Mouse (Mus musculus): ENCODE results near the gene Rnf227. TPM values are rescaled to one million over a fixed set of nuclear protein-coding genes. Genes with fewer than 3 reads are reported as not detected.
A peak's percentile ranks its signal among the peaks of the same experiment; 100 is the strongest.

Gene Rnf227
- polyA plus RNA-seq, 1 experiment from 2014 or later = 20.6 TPM

GRCm38 (mm10) chr11:69334796-69335195 is 5.5 kb upstream of the Rnf227 start:
- peaks cover 41% of the 10 kb centered on the region for H3K4me1 ChIP-seq
- no peaks in the 10 kb centered on the region for H3K9me3 ChIP-seq (replicated peaks)
- no peaks in the 10 kb centered on the region for H3K36me3 ChIP-seq
- peaks cover 29% of the 10 kb centered on the region for H3K27me3 ChIP-seq (ENCODE audit: low read depth, poor library complexity, severe bottlenecking)
- peak overlapping the region; percentile 44; the same call in 1 of the 2 replicates for H3K27ac ChIP-seq
- no peak for DNase-seq (ENCODE audit: low spot score)
- no peak overlapping the region for H3K4me3 ChIP-seq
- WGBS = 62% methylated on average over 4 of the region's 4 CpGs

- 0 out of 2 replicates have a peak, but pooled peaks cover 7% of the 10 kb centered on the region for H3K27me3 ChIP-seq (ENCODE audit: low read depth, poor library complexity, severe bottlenecking)
- DNase-seq (ENCODE audit: low spot score) = no peak
- WGBS = 90% methylated on average over 24 of the region's 26 CpGs
- peaks cover 1% of the 10 kb centered on the region; the same call in 1 of the 2 replicates for H3K4me1 ChIP-seq
- peaks cover 89% of the 10 kb centered on the region for H3K36me3 ChIP-seq
- H3K4me3 ChIP-seq = no peak overlapping the region
- H3K27ac ChIP-seq = no peak overlapping the region; the same call in 1 of the 2 replicates
- no peaks in the 10 kb centered on the region for H3K9me3 ChIP-seq (replicated peaks)
These were observed 6.2 kb downstream of the Rnf227 start for GRCm38 (mm10) chr11:69346441-69346840.

- H3K4me1 ChIP-seq = peaks cover 3% of the 10 kb centered on the region; the same call in 1 of the 2 replicates
- H3K27ac ChIP-seq = no peak overlapping the region
- no peaks in the 10 kb centered on the region for H3K27me3 ChIP-seq (ENCODE audit: low read depth, poor library complexity, severe bottlenecking)
- DNase-seq (ENCODE audit: low spot score) = no peak
- no peak overlapping the region for H3K4me3 ChIP-seq
- no peaks in the 10 kb centered on the region for H3K9me3 ChIP-seq (replicated peaks)
- 85% methylated on average over 5 of the region's 5 CpGs for WGBS
- H3K36me3 ChIP-seq = peaks cover 100% of the 10 kb centered on the region
These were observed 16.3 kb downstream of the Rnf227 start for GRCm38 (mm10) chr11:69356544-69356943.

GRCm38 (mm10) chr11:69357690-69358089 is 17.4 kb downstream of the Rnf227 start:
- peaks cover 8% of the 10 kb centered on the region for H3K4me1 ChIP-seq
- no peaks in the 10 kb centered on the region for H3K27me3 ChIP-seq (ENCODE audit: low read depth, poor library complexity, severe bottlenecking)
- 89% methylated on average over 12 of the region's 12 CpGs for WGBS
- no peak for DNase-seq (ENCODE audit: low spot score)
- H3K9me3 ChIP-seq (replicated peaks) = no peaks in the 10 kb centered on the region
- no peak overlapping the region for H3K27ac ChIP-seq
- no peak overlapping the region for H3K4me3 ChIP-seq
- H3K36me3 ChIP-seq = peaks cover 99% of the 10 kb centered on the region

- Histone ChIP-seq H3K27ac (no peak overlapping the region), H3K27me3 (ENCODE audit: low read depth, poor library complexity, severe bottlenecking) (no peaks in the 10 kb centered on the region), H3K4me1 (peaks cover 39% of the 10 kb centered on the region), H3K36me3 (peaks cover 75% of the 10 kb centered on the region), H3K4me3 (no peak overlapping the region), H3K9me3 (replicated peaks) (no peaks in the 10 kb centered on the region)
- no peak for DNase-seq (ENCODE audit: low spot score)
- 65% methylated on average over 7 of the region's 7 CpGs for WGBS
These were observed 21.8 kb downstream of the Rnf227 start for GRCm38 (mm10) chr11:69362021-69362420.

GRCm38 (mm10) chr11:69362479-69362878 is 22.2 kb downstream of the Rnf227 start:
- Histone ChIP-seq H3K4me3 (no peak overlapping the region), H3K36me3 (peaks cover 71% of the 10 kb centered on the region), H3K4me1 (peaks cover 44% of the 10 kb centered on the region), H3K27me3 (ENCODE audit: low read depth, poor library complexity, severe bottlenecking) (no peaks in the 10 kb centered on the region), H3K27ac (no peak overlapping the region), H3K9me3 (replicated peaks) (no peaks in the 10 kb centered on the region)
- 57% methylated on average over 2 of the region's 2 CpGs for WGBS
- DNase-seq (ENCODE audit: low spot score) = no peak

GRCm38 (mm10) chr11:69364376-69364775 is 24.1 kb downstream of the Rnf227 start:
- 59% methylated on average over 8 of the region's 8 CpGs for WGBS
- Histone ChIP-seq H3K4me3 (peak overlapping the region; percentile 98; the same call in 1 of the 2 replicates), H3K9me3 (replicated peaks) (no peaks in the 10 kb centered on the region), H3K4me1 (peaks cover 54% of the 10 kb centered on the region), H3K27me3 (ENCODE audit: low read depth, poor library complexity, severe bottlenecking) (no peaks in the 10 kb centered on the region), H3K36me3 (peaks cover 52% of the 10 kb centered on the region), H3K27ac (peak overlapping the region; percentile 100)
- DNase-seq (ENCODE audit: low spot score) = no peak

GRCm38 (mm10) chr11:69364910-69365309 is 24.6 kb downstream of the Rnf227 start:
- Histone ChIP-seq H3K9me3 (replicated peaks) (no peaks in the 10 kb centered on the region), H3K27me3 (ENCODE audit: low read depth, poor library complexity, severe bottlenecking) (no peaks in the 10 kb centered on the region), H3K4me1 (peaks cover 57% of the 10 kb centered on the region), H3K36me3 (peaks cover 46% of the 10 kb centered on the region), H3K27ac (peak overlapping the region; percentile 100), H3K4me3 (peak overlapping the region; percentile 98)
- DNase-seq (ENCODE audit: low spot score) = peak; percentile 60
- WGBS = 3% methylated on average over 6 of the region's 6 CpGs

- no peaks in the 10 kb centered on the region for H3K9me3 ChIP-seq (replicated peaks)
- no peaks in the 10 kb centered on the region for H3K27me3 ChIP-seq (ENCODE audit: low read depth, poor library complexity, severe bottlenecking)
- 24% methylated on average over 6 of the region's 6 CpGs for WGBS
- peaks cover 64% of the 10 kb centered on the region for H3K4me1 ChIP-seq
- H3K27ac ChIP-seq = peak overlapping the region; percentile 100
- peak overlapping the region; percentile 98 for H3K4me3 ChIP-seq
- peaks cover 38% of the 10 kb centered on the region for H3K36me3 ChIP-seq
- DNase-seq (ENCODE audit: low spot score) = peak; percentile 41
These were observed 25.5 kb downstream of the Rnf227 start for GRCm38 (mm10) chr11:69365722-69366121.

- H3K27ac ChIP-seq = peak overlapping the region; percentile 100
- H3K4me3 ChIP-seq = peak overlapping the region; percentile 98
- H3K36me3 ChIP-seq = peaks cover 36% of the 10 kb centered on the region
- H3K4me1 ChIP-seq = peaks cover 70% of the 10 kb centered on the region
- 0% methylated on average over 26 of the region's 26 CpGs for WGBS
- no peaks in the 10 kb centered on the region for H3K27me3 ChIP-seq (ENCODE audit: low read depth, poor library complexity, severe bottlenecking)
- H3K9me3 ChIP-seq (replicated peaks) = no peaks in the 10 kb centered on the region
- peak; percentile 89 for DNase-seq (ENCODE audit: low spot score)
These were observed 26.0 kb downstream of the Rnf227 start for GRCm38 (mm10) chr11:69366157-69366854.

- H3K36me3 ChIP-seq = peaks cover 36% of the 10 kb centered on the region
- DNase-seq (ENCODE audit: low spot score) = peak; percentile 58
- peaks cover 70% of the 10 kb centered on the region for H3K4me1 ChIP-seq
- peak overlapping the region; percentile 100 for H3K27ac ChIP-seq
- no peaks in the 10 kb centered on the region for H3K9me3 ChIP-seq (replicated peaks)
- H3K27me3 ChIP-seq (ENCODE audit: low read depth, poor library complexity, severe bottlenecking) = no peaks in the 10 kb centered on the region
- WGBS = under 1% methylated on average over 22 of the region's 22 CpGs
- peak overlapping the region; percentile 98 for H3K4me3 ChIP-seq
These were observed 26.8 kb downstream of the Rnf227 start for GRCm38 (mm10) chr11:69366855-69367615.

- WGBS = 2% methylated on average over 22 of the region's 22 CpGs
- Histone ChIP-seq H3K27me3 (ENCODE audit: low read depth, poor library complexity, severe bottlenecking) (no peaks in the 10 kb centered on the region), H3K27ac (peak overlapping the region; percentile 100), H3K4me1 (peaks cover 73% of the 10 kb centered on the region), H3K4me3 (peak overlapping the region; percentile 98), H3K36me3 (peaks cover 37% of the 10 kb centered on the region), H3K9me3 (replicated peaks) (no peaks in the 10 kb centered on the region)
- DNase-seq (ENCODE audit: low spot score) = peak; percentile 78
These were observed 27.5 kb downstream of the Rnf227 start for GRCm38 (mm10) chr11:69367616-69368355.
